Mouse (Mus musculus) kidney, adult 2 months (tissue): ENCODE data around the gene Myh6. TPM values are rescaled to one million over a fixed set of nuclear protein-coding genes. Genes with fewer than 3 reads are reported as not detected.
"Not testable (repeated sequence)": the region's sequence is repeated elsewhere in the genome, so short reads cannot be mapped to it uniquely, and the experiment has no call there.

ENCODE experiments used
- DNase-seq: peaks from one replicate; pipeline ENCODE4 v3.0.0; 2021
- H3K27ac ChIP-seq: fragments of 200-500 bp; 2 replicates; pipeline ENCODE4 v1.5.1; 2012; ENCODE audit warnings: low read depth, low read length, control low read depth, inconsistent platforms; ENCODE audit not compliant: insufficient read depth
- H3K27me3 ChIP-seq: fragments of 200-500 bp; replicated peaks from 2 replicates; pipeline ENCODE4 v1.6.1; 2012; ENCODE audit warnings: mild to moderate bottlenecking, moderate library complexity, low read length, inconsistent platforms; ENCODE audit not compliant: control insufficient read depth, insufficient read depth
- H3K36me3 ChIP-seq: fragments of 200-500 bp; 2 replicates; pipeline ENCODE4 v1.6.1; 2012; ENCODE audit warnings: mild to moderate bottlenecking, moderate library complexity, low read length, inconsistent platforms; ENCODE audit not compliant: control insufficient read depth, insufficient read depth
- H3K4me1 ChIP-seq: fragments of 200-500 bp; 2 replicates; pipeline ENCODE4 v1.6.1; 2011; ENCODE audit warnings: low read length; ENCODE audit not compliant: control insufficient read depth, insufficient read depth
- H3K4me3 ChIP-seq: fragments of 200-500 bp; 2 replicates; pipeline ENCODE4 v1.5.1; 2011; ENCODE audit warnings: mild to moderate bottlenecking, low read depth, low read length, control low read depth; ENCODE audit not compliant: insufficient read depth
- CTCF ChIP-seq: fragments of 200-500 bp; conservative IDR thresholded peaks from 2 replicates; pipeline ENCODE4 v1.5.1; 2011; ENCODE audit warnings: low read depth, mild to moderate bottlenecking, control low read depth, low read length, moderate library complexity, mixed read lengths; ENCODE audit not compliant: insufficient read depth, insufficient read length
- POLR2A ChIP-seq: fragments of 200-500 bp; IDR thresholded peaks from one replicate; pipeline ENCODE4 v1.6.1; 2011; ENCODE audit warnings: low read depth, low read length, control low read depth
- WGBS: fragments of 180-500 bp; shearing (Covaris S2); methylation state at CpG from one replicate; pipeline ENCODE4 v1.1.7; 2018; 5-methylcytosine and 5-hydroxymethylcytosine counted together
- polyA plus RNA-seq: library from polyadenylated mRNA; depleted of rRNA; stranded (reverse); fragments of >200 nt; gene quantifications from 2 replicates; pipeline ENCODE4 v1.2.3, GENCODE M21; 2012

Myh6 gene
- polyA plus RNA-seq, 1 experiment = 0.75 TPM

- Histone ChIP-seq H3K27ac (no peak overlapping the region), H3K4me3 (no peak overlapping the region), H3K36me3 (no peaks in the 10 kb centered on the region), H3K4me1 (no peaks in the 10 kb centered on the region), H3K27me3 (no peaks in the 10 kb centered on the region)
- DNase-seq = no peak
- 66% methylated on average over 12 of the region's 12 CpGs for WGBS
- no peak for TF ChIP-seq POLR2A
- no peak for TF ChIP-seq CTCF
Measured at GRCm38 (mm10) chr14:54950493-54950892, 16.2 kb downstream of the Myh6 start.

GRCm38 (mm10) chr14:54948781-54949180, 17.9 kb downstream of the Myh6 start:
- 74% methylated on average over 9 of the region's 9 CpGs for WGBS
- H3K36me3 ChIP-seq = no peaks in the 10 kb centered on the region
- no peak overlapping the region for H3K27ac ChIP-seq
- no peak overlapping the region for H3K4me3 ChIP-seq
- no peaks in the 10 kb centered on the region for H3K4me1 ChIP-seq
- no peak for TF ChIP-seq POLR2A
- TF ChIP-seq CTCF = no peak
- DNase-seq = no peak
- H3K27me3 ChIP-seq = no peaks in the 10 kb centered on the region

GRCm38 (mm10) chr14:54947008-54947407, 19.7 kb downstream of the Myh6 start:
- H3K27ac ChIP-seq, H3K27me3 ChIP-seq, H3K4me3 ChIP-seq, H3K4me1 ChIP-seq, DNase-seq, H3K36me3 ChIP-seq: not testable (repeated sequence)
- 92% methylated on average over 11 of the region's 11 CpGs for WGBS

GRCm38 (mm10) chr14:54945975-54946704, 20.6 kb downstream of the Myh6 start:
- Histone ChIP-seq H3K4me1 (peaks cover 4% of the 10 kb centered on the region), H3K36me3 (no peaks in the 10 kb centered on the region), H3K4me3 (no peak overlapping the region), H3K27me3 (no peaks in the 10 kb centered on the region), H3K27ac (no peak overlapping the region)
- WGBS = 77% methylated on average over 19 of the region's 19 CpGs
- DNase-seq = no peak
- TF ChIP-seq CTCF (no peak), POLR2A (no peak)

- no peak for TF ChIP-seq CTCF
- no peak for TF ChIP-seq POLR2A
- Histone ChIP-seq H3K27me3 (no peaks in the 10 kb centered on the region), H3K4me3 (no peak overlapping the region), H3K4me1 (peaks cover 8% of the 10 kb centered on the region), H3K36me3 (no peaks in the 10 kb centered on the region), H3K27ac (no peak overlapping the region)
- DNase-seq = no peak
- WGBS = 80% methylated on average over 2 of the region's 2 CpGs
Measured at GRCm38 (mm10) chr14:54944939-54945338, 21.8 kb downstream of the Myh6 start.

- Histone ChIP-seq H3K27me3 (no peaks in the 10 kb centered on the region), H3K4me3 (no peak overlapping the region), H3K27ac (no peak overlapping the region), H3K36me3 (no peaks in the 10 kb centered on the region), H3K4me1 (peaks cover 13% of the 10 kb centered on the region)
- no peak for DNase-seq
- WGBS = 97% methylated on average over 7 of the region's 7 CpGs
- no peak for TF ChIP-seq POLR2A
- TF ChIP-seq CTCF = no peak
Measured at GRCm38 (mm10) chr14:54943971-54944370, 22.8 kb downstream of the Myh6 start.

DNA sequence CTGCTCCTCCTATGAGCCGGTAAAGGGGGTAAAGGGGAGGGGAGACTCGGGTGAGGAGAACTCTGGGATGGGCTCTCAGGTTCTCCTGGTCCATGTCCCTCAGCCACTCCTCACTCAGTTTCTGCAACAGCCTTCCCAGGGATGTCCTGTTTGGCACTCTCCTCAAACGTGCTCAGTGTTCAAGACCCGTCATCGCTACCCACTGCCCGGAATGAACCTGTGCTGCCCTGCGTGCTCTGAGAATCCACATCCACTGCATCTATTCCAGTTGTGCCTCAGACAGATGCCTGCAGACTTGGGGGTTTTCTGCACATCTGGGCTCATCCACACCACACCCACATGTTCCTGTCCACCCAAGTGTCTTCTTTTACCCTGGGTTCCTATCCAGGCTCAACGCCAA, 24.2 kb downstream of the Myh6 start:
- TF ChIP-seq POLR2A (no peak), CTCF (no peak)
- 90% methylated on average over 8 of the region's 8 CpGs for WGBS
- no peaks in the 10 kb centered on the region for H3K36me3 ChIP-seq
- no peak for DNase-seq
- H3K27ac ChIP-seq = no peak overlapping the region
- H3K27me3 ChIP-seq = no peaks in the 10 kb centered on the region
- H3K4me1 ChIP-seq = peaks cover 13% of the 10 kb centered on the region
- no peak overlapping the region for H3K4me3 ChIP-seq
